Mouse (Mus musculus) testis, postnatal 10 days (tissue): Measurements from ENCODE around the gene Hspb7.
A peak's percentile ranks its signal among the peaks of the same experiment; 100 is the strongest.

Source experiments
- DNase-seq: peaks from one replicate; pipeline ENCODE4 v3.0.0; 2021; ENCODE audit warnings: low spot score

Gene Hspb7

GRCm38 (mm10) chr4:141445328-141445720 is 24.7 kb downstream of the Hspb7 start:
- DNase-seq: no peak

- DNase-seq: no peak
These were observed 25.6 kb downstream of the Hspb7 start for GRCm38 (mm10) chr4:141446211-141446610.

DNA sequence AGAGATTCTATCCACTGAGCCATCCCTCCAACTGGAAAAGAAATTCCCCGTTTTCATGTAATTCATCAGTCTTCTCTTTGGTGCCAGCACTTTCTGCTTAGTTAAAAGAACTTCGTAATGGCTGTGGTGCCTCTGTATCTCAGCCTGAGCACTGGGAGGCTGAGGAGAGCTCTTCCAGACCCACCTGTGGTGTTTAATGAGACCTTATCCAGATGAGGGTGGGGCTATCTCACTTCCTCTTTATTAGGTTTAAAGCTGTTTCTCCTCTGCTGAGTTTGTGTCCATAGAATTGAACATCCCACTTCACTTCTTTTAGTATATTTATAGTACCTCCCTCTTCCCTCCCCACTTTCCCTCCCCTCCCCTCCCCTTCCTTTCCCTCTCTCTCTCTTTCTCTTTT is 30.7 kb downstream of the Hspb7 start:
- no peak for DNase-seq

DNA sequence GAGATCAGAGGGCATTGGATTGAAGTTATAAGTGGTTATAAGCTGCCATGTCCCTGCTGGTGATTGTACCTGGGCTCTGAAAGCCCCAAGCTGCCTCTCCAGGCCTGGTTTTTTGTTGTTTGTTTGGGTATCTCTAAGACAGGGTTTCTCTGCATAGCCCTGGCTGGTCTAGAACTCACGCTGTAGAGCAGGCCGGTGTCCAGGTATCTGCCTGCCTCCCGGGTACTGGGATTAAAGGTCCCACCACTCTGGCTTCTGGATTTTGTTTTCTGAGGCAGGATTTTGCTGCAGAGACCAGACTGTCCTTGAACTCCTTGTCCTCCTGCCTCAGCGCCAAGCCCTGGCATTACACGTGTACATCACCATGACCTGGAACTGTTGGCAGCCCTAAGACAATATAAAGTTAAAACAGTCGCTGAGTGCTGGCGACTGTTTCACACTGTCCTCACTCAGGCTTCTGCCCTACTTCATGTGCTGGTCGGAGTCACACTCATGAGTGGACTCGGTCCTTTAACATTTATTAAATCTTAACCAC is 31.4 kb downstream of the Hspb7 start:
- DNase-seq: no peak

- DNase-seq: no peak
These were observed 34.2 kb downstream of the Hspb7 start for GRCm38 (mm10) chr4:141454581-141455350.

GRCm38 (mm10) chr4:141455526-141455925 is 34.9 kb downstream of the Hspb7 start:
- no peak for DNase-seq

DNA sequence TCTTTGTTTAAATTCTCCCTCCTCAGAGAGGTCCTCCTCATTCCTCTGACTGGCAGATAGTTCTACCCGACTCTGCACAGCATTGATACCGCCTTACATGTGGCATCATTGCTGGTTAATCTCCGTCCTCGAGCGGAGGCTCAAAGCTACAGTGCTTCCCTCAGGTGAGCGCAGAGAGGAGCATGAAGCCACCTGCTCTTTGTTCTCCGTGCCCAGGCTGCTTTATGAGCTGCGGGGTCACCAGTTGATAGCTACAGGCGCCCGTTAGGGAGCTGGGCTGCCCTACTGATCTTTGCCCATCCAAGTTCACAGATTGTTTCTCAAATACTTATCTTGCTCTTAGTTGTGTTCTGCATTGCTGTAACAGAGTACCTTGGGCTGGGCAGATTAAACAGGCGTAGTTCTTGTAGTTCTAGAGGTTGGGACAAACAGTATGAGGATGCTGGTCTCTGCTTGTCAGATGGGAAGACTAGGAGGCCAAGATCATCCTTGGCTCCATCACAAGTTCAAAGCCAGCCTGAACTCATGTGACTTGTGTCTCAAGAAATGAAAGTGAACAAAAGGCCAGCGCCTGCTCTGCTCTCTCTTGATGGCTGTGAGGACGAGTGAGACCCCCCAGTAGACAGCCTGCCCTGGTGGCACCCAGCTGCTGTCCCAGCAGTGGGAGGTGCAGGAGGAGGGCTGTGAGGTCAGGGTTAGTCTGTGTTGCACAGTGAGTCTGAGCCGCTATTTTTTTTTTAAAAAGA is 35.8 kb downstream of the Hspb7 start:
- no peak for DNase-seq

GRCm38 (mm10) chr4:141458236-141458635 is 37.7 kb downstream of the Hspb7 start:
- DNase-seq: no peak

DNA sequence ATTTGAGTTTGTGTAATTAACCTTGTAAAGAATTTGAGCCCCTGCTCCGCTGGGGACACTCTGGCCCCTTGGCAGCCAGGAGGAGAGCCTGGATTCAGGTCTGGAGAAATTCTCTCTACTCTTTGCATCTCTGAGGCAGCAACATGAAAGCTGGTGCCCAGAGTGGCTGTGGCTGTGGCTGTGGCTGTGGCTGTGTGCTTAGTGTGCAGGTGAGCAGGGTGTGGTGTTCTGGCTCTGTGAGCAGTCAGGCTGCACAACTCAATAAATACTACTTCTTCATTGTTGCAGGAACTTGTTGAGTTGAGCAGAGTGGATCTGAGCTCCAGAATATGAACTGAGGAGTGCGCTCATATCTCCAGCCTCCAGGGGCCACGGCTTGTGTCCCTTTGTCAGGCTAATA is 38.3 kb downstream of the Hspb7 start:
- no peak for DNase-seq

DNA sequence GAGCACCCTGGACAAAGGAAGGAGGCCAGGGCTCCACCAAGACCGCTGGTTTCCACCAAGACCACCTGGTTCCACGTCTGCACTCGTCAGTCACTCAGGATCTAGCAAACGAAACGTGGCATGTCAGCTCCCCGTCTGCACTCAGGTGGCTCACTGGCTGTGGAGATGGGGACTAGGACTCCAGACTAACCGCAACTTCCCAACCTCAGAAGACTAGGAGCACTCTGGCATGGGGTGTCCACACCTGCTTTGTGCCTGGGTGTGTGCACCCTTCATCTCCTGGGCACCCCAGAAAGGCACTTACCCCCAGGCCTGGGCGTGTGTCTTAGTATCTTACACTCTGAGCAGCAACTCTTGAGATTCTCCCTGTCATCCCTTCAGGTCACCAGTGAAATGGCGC is 39.2 kb downstream of the Hspb7 start:
- DNase-seq: no peak

DNA sequence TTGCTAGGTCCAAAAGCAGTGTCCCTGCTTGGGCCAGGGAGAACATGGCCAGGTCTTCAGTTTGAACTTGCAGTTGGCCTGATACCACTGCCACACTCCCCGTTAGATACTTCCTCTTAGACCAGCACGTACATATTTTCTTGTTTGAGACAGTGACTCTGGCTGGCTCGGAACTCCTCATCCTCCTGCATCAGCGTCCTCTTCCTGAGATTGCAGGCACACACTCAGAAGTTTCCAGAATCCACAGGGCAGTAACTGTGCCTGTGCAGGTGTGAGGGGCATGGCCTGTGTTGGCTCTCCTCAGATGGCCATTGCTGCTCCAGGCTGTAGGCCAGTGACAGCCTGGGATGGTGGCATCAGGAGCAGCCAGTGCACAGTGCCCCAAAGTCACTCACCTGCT is 39.9 kb downstream of the Hspb7 start:
- no peak for DNase-seq

DNA sequence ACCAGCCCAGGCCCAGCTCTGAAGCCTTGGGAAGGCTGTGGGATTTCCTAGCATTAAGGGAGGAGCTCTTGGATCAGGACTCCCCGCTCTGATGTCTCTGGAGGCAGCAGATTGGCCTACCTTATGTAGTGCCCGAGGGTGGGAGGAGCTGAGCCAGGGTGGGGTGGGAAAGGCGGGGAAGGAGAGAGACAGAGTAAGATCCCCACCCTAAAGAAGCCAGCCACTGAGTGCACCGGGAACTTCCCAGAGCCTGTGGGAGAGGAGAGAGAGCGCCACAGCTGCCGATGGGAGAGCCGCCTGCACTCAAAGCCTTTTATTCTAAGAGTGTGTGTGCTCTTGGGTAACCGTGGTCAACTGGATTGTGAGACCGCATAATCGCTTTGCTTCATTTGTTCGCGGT is 40.5 kb downstream of the Hspb7 start:
- DNase-seq: no peak

DNA sequence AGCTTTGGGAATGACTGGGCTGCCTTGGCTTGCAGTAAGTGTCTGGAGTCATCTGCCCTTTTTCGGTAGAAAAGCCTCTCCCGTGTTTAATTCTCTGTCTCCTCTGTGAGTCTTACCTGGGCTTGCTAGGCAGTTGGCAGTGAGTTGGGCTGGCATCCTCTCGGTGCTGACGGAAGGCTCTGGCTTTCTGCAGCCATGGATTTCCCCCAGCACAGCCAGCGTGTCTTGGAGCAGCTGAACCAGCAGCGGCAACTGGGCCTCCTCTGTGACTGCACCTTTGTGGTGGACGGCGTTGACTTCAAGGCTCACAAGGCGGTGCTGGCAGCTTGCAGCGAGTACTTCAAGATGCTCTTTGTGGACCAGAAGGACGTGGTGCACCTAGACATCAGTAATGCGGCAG is 41.0 kb downstream of the Hspb7 start:
- no peak for DNase-seq

GRCm38 (mm10) chr4:141463472-141463871 is 42.9 kb downstream of the Hspb7 start:
- peak; percentile 72 for DNase-seq

DNA sequence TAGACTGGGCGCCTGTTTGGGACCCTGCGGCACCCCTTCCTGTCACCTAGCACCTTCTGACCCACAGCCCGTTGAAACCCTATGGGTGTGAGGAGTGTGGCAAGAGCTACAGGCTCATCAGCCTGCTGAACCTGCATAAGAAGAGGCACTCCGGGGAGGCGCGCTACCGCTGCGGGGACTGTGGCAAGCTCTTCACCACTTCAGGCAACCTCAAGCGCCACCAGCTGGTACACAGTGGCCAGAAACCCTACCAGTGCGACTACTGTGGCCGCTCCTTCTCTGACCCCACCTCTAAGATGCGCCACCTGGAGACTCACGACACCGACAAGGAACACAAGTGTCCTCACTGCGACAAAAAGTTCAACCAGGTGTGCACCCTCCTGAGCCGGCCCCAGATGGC is 44.1 kb downstream of the Hspb7 start:
- no peak for DNase-seq

DNA sequence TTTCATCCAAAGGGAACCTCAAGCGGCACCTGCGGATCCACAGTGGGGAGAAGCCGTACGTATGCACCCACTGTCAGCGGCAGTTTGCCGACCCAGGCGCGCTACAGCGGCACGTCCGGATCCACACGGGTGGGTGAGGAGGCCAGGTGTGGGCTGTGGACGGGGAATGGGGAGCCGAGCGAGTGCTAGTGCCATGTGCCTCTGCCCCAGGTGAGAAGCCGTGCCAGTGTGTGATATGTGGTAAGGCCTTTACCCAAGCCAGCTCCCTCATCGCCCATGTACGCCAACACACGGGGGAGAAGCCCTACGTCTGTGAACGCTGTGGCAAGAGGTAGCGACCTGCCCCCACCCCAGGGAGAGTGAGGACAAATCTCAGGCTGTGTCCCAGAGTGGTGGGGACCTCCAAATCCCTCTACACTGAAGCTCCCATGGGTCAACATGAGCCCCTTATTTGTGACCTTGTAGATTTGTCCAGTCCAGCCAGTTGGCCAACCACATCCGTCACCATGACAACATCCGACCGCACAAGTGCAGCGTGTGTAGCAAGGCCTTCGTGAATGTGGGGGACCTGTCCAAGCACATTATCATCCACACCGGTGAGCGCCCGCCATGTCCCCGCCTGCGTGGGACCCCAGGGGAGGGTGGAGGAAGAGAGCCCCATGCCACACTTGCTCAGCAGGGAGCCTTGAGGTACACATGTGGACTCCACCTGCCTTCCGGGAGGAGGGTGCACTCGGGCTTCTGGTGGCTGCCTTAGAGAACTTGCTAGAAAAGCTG is 45.1 kb downstream of the Hspb7 start:
- no peak for DNase-seq

DNA sequence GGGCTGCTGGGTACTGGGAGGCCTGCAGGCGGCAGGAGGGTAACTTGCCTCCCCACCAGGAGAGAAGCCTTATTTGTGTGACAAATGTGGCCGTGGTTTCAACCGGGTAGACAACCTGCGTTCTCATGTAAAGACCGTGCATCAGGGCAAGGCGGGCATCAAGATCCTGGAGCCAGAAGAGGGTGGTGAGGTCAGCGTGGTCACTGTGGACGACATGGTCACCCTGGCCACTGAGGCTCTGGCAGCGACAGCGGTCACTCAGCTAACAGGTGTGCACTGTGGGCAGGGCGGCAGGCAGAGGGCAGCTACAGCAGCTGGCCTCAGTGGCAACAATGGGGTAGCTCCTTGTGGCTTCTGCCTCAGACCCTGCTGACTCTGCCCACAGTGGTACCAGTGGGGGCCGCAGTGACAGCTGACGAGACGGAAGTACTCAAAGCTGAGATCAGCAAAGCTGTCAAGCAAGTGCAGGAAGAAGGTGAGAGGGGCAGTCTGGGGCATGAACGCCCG is 45.8 kb downstream of the Hspb7 start:
- no peak for DNase-seq

DNA sequence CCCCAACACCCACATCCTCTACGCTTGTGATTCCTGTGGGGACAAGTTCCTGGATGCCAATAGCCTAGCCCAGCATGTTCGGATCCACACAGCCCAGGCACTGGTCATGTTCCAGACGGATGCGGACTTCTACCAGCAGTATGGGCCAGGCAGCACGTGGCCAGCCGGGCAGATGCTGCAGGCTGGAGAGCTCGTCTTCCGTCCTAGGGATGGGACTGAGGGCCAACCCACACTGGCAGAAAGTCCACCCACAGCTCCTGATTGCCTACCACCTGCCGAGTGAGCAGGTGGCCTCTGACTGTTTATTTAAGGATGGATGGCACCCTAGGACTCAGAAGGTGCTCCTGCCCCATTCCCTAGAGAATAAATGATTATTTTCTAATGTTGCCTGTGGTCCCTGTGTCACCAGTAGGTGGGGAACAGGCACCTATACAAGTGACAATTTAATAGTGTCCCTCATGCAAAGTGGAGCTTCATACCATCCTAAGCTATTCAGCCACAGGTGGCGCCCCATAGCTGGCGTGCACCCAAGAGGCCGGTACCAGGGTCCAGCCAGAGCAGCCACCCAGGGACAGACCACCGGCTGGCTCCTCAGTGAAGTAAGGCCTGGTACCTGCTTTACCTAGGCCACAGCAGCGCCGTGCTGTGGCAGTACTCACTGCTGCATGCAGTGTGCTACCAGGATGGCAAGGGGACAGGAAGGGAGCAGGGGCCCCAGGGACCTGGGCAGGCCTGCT is 46.4 kb downstream of the Hspb7 start:
- no peak for DNase-seq

DNA sequence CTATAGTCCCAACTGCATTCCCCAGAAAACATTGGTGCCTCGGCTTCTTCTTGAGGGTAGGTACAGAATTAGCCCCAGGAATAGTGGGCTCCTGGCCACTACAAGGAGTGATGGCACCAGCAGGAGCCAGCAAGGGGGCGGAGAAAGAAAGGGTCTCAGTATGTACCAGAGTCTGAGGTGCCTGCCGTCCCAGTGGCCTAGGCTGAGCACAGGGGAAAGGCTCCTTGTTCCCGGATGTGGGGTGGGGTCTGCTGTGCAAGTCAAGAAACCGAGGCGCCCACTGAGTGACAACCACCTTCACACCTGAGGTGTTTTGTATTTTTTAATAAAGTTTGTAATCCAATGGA is 47.0 kb downstream of the Hspb7 start:
- DNase-seq: no peak

- no peak for DNase-seq
These were observed 48.0 kb downstream of the Hspb7 start for GRCm38 (mm10) chr4:141468576-141468975.

DNA sequence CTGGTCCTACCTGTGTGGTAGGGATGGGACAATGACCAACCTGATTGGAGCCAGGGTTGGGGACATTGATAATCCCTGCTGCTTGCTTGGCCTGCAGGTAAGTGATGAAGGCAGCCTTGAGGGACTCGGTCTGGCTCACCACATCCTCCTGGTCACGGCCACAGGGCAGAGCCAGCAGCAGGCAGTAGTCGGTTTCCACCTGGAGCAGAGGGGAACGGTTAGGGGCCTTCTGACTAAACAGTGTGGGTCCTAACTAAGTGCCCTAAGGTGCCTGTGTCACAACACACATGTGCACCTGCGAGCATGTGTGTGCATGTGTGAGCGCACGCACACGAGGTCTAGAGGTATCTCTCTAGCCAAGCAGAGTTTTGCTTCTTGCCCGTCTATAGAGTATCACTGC is 48.8 kb downstream of the Hspb7 start:
- no peak for DNase-seq

GRCm38 (mm10) chr4:141471491-141471890 is 50.9 kb downstream of the Hspb7 start:
- no peak for DNase-seq
